7 mouse cellular contexts compared by ENCODE assay signal in genomic region chr2:160912231-160912671, GRCm38 (mm10). TPM values are rescaled to one million over a fixed set of nuclear protein-coding genes. Genes with fewer than 3 reads are reported as not detected.
DNase-seq lines count a peak whose midpoint lies in the region; ATAC-seq and TF ChIP-seq lines count a peak whose summit lies in the region.

TSS of gene Emilin3 (minus strand) at chr2:160912328.

- TF ChIP-seq EP300 in ES-Bruce4 (IDR thresholded peaks at IDR 0.05; ENCODE audit: insufficient read depth, low read depth, low read length): no peak

- DNase-seq in ES-E14 (ENCODE audit: low read depth, low spot score): no peak
- peak; percentile 17 to 22 for DNase-seq in heart, postnatal 14 days
- DNase-seq in testis, postnatal 14 days (ENCODE audit: low spot score): peak; percentile 46
- no peak for DNase-seq in layer of hippocampus, adult 18-20 months (ENCODE audit: low spot score in 2 of 2)
- DNase-seq in frontal cortex, postnatal 36 days (ENCODE audit: low spot score in 2 of 2): no peak

- peak within 1 kb of the TSS; percentile 49 for H3K4me3 ChIP-seq in ES-Bruce4 (ENCODE audit: low read depth, low read length)
- peak within 1 kb of the TSS; percentile 52 to 85; a peak in 3 of 4 replicates for H3K4me3 ChIP-seq in ES-E14 (ENCODE audit: insufficient read depth in 1 of 2, low read depth in 1 of 2, low read length in 2 of 2, poor library complexity in 1 of 2, severe bottlenecking in 1 of 2)
- peak within 1 kb of the TSS; percentile 32 for H3K4me3 ChIP-seq in liver, embryonic 15.5 days (replicated peaks)

- in situ Hi-C loops in ES-E14 (cut with MboI; ENCODE audit: low sequenced_read_pairs in 2 of 2, unreplicated experiment in 2 of 2): no loop called here

- peaks cover 11% of the 10 kb centered on the region for H3K27me3 ChIP-seq in ES-Bruce4 (ENCODE audit: control insufficient read depth, insufficient read depth, low read length, poor library complexity, severe bottlenecking)
- peaks cover 64% of the 10 kb centered on the region for H3K27me3 ChIP-seq in liver, embryonic 15.5 days

- no peaks in the 10 kb centered on the region for H3K36me3 ChIP-seq in ES-Bruce4 (ENCODE audit: control insufficient read depth, insufficient read depth, low read length, poor library complexity, severe bottlenecking)
- no peaks in the 10 kb centered on the region for H3K36me3 ChIP-seq in ES-E14 (ENCODE audit: control insufficient read depth, insufficient read depth, low read length, poor library complexity, severe bottlenecking)
- no peaks in the 10 kb centered on the region for H3K36me3 ChIP-seq in liver, embryonic 15.5 days (replicated peaks)

- 2% methylated on average over 46 of the region's 46 CpGs for WGBS in liver, embryonic 15.5 days (ENCODE audit: insufficient replicate concordance)

- H3K27ac ChIP-seq in ES-Bruce4 (ENCODE audit: insufficient read depth, low read length) (no peak within 1 kb of the TSS), ES-E14 (ENCODE audit: insufficient read depth, low read depth, low read length, poor library complexity, severe bottlenecking) (no peak within 1 kb of the TSS)
- H3K27ac ChIP-seq in liver, embryonic 15.5 days (replicated peaks): no peak within 1 kb of the TSS

- no peak for TF ChIP-seq POLR2A in ES-Bruce4 (IDR thresholded peaks at IDR 0.05; ENCODE audit: insufficient read depth, low read length)

- H3K9me3 ChIP-seq in ES-Bruce4 (replicated peaks; ENCODE audit: control insufficient read depth, insufficient read depth, low read length, poor library complexity, severe bottlenecking) (no peaks in the 10 kb centered on the region), ES-E14 (ENCODE audit: control insufficient read depth, insufficient read depth, low read depth, low read length) (no peaks in the 10 kb centered on the region)
- no peaks in the 10 kb centered on the region for H3K9me3 ChIP-seq in liver, embryonic 15.5 days (replicated peaks)

- H3K9ac ChIP-seq in ES-Bruce4 (ENCODE audit: low read depth, poor library complexity, severe bottlenecking) (peak within 1 kb of the TSS; percentile 65), ES-E14 (ENCODE audit: insufficient read depth, low read depth, low read length, poor library complexity, severe bottlenecking) (peak within 1 kb of the TSS; percentile 73)
- no peak within 1 kb of the TSS for H3K9ac ChIP-seq in liver, embryonic 15.5 days

- intact Hi-C loops in heart, postnatal 14 days (cut with DNase I): no loop called here

- H3K4me2 ChIP-seq in liver, embryonic 15.5 days: peak within 1 kb of the TSS; percentile 55

- no peak for ATAC-seq in liver, embryonic 15.5 days (ENCODE audit: insufficient read depth)

- no peaks in the 10 kb centered on the region for H3K4me1 ChIP-seq in ES-Bruce4 (ENCODE audit: control insufficient read depth, insufficient read depth, low read length)
- peaks cover 0 to 6% of the 10 kb centered on the region in 2 experiments; a peak in 2 of 4 replicates for H3K4me1 ChIP-seq in ES-E14 (ENCODE audit: control insufficient read depth in 2 of 2, insufficient read depth in 2 of 2, low read length in 2 of 2, poor library complexity in 1 of 2)
- H3K4me1 ChIP-seq in liver, embryonic 15.5 days (replicated peaks): no peaks in the 10 kb centered on the region

- TF ChIP-seq CTCF in ES-Bruce4 (IDR thresholded peaks at IDR 0.05; ENCODE audit: low read depth, low read length): no peak

TF ChIP-seq in ES-E14, 5 proteins besides CTCF, POLR2A, EP300 and RAD21:
- TF ChIP-seq HCFC1 (IDR thresholded peaks at IDR 0.05; ENCODE audit: borderline replicate concordance, insufficient read depth, low read length): no peak
- TF ChIP-seq CHD2 (IDR thresholded peaks at IDR 0.05; ENCODE audit: low read depth, low read length): no peak
- TF ChIP-seq MAFK (IDR thresholded peaks at IDR 0.05; ENCODE audit: insufficient read depth, low read depth, low read length): no peak
- no peak for TF ChIP-seq ZNF384 (IDR thresholded peaks at IDR 0.05; ENCODE audit: low read depth, low read length)
- TF ChIP-seq ZC3H11A (IDR thresholded peaks at IDR 0.05; ENCODE audit: borderline replicate concordance, low read depth, low read length): no peak
TF ChIP-seq in ES-E14: peak in this region for 0.

RNA-seq across cellular contexts. Expression of gene Emilin3, which starts in this region (rescaled TPM):
- 0.56 and 0.70 TPM in 2 replicates for polyA plus RNA-seq in ES-Bruce4 (2011; ENCODE audit: insufficient read depth, insufficient read length, low read depth, missing spikeins)
- 2.8 and 5.0 TPM in 2 replicates for total RNA-seq in ES-E14 (2012; rRNA removed)
- total RNA-seq in heart, postnatal 14 days (2021): 10 to 100 TPM in 1 of 2 experiments, 1 to 10 TPM in 1; 8.9 to 10.2 TPM
- polyA plus RNA-seq in liver, embryonic 15.5 days (2015; fragmentation: Nextera tagmentation; extraction: Ambion mirVana): 0.55 and 0.64 TPM in 2 replicates
- under 1 TPM; 0.18 to 0.25 TPM for total RNA-seq in layer of hippocampus, adult 18-20 months (2021)

Comparison
In these comparisons a context has a peak if more than half of its experiments do, and no peak if none do; other contexts are left out.
1. DNase-seq: peak in heart, postnatal 14 days (2 of 2) and testis, postnatal 14 days (single experiment); none in ES-E14 (single experiment), layer of hippocampus, adult 18-20 months (0 of 2) and frontal cortex, postnatal 36 days (0 of 2).
2. Peak in every context shown above with its lines, with median percentiles within 50 percentile points of each other: H3K4me3 ChIP-seq.